Mouse (Mus musculus) bone marrow macrophage, adult 2 months (primary cell): ENCODE results near the gene Ndst2.

Source experiments
- CTCF ChIP-seq: IDR thresholded peaks from 2 replicates; pipeline ENCODE4 v1.5.1; 2012; ENCODE audit warnings: low read depth, mild to moderate bottlenecking, low read length, moderate library complexity
- POLR2A ChIP-seq: IDR thresholded peaks from 2 replicates; pipeline ENCODE4 v1.6.1; 2012; ENCODE audit warnings: mild to moderate bottlenecking, low read depth, low read length, borderline replicate concordance

GRCm38 (mm10) chr14:20695761-20696520 lies 38.4 kb downstream of the Ndst2 start:
- no peak for TF ChIP-seq CTCF
- no peak for TF ChIP-seq POLR2A
